Mouse (Mus musculus): Measurements from ENCODE around the gene Gm37240.

Gene Gm37240

DNA sequence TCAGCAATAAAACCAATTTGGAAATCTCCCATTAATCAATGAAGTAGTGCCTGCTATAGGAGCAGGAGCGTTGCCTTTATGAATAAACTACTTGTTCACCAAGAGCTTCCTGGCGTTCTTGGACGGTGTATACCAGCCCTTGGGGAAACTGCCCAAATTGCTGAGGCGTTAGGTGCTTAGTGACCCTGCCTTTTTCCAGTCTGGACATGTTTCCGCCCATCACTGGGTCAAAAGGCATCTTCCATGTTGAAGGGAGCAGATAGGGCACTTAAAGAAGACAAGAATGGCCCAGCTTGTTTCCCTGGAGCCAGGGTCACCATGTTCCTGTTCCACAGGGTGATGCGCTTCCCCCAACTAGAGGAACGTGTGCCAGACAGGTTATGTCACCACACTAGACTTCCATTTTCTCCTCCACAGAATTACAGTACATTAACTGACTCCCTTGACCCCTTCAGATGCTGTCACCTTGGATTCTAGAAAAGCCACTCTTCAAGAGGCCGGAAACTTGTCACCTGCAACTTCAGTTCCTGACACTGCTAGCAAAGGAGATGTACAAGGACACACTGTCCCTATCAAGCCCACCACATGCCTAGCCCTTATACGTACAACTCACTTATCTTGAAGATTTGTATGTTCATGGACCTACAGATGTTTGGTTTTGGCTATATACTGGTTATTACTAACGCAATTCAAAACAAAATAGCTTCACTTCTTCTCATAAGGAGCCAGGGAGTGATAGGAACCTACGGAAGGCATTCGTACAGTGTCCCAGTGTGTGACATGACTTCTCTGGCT lies 1412.1 kb downstream of the Gm37240 start:
- no peak for DNase-seq

DNA sequence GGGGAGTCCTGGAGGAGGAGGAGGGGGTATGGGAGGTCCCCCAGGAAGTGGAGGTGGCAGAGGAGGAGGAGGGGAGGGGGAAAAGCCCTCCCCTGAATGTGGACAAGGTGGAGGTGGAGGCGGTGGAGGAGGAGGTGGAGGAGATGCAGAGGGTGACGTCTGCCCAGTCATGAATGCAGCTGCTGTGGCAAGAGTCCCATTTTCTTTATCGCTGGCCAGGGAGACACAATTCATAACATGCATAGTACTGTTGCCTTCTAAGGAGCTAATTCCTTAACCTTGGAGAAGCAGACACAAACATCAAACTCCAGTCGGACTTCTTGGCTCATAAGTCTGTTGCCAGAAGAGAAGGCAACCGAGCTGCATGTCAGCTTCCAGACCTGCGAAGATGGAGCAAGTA lies 1412.9 kb downstream of the Gm37240 start:
- no peak for DNase-seq

DNA sequence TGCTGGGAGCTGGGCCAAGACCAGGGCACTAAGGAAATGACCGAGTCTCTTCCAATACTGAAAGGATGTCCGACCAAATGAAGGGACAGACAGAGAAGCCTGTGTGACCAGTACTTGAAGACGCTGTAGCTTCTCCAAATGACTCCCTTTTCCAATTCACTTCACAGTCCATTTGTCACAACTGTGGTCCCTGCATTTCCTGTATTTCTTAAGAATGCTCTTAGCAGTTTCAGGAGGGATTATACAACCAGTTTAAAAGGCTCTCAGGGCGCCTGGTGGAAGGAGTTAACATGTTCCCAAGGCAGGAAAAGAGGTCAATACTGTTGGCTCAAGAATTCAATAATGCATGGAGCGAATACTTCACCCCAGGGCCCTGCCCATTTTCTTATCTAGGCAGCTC lies 1414.4 kb downstream of the Gm37240 start:
- DNase-seq = no peak

DNA sequence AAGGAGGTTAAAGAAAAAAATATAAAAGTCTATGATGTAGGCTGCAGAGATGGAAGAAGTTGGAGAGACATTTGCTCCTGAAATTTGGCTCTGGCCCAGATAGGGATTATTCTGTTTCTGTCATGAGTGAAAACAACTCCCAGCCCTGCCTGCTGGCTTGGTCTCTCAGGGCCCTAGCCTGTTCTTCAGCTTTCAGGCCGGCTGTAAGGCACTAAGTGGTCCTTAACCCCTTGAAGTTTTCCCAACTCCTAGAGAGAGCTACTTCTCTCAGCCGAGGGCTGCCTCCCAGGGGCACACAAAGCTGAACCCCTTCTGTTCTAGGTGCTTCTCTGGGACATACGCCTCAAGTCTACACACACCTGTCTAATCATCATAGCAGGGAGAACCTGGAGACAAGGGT lies 1414.8 kb downstream of the Gm37240 start:
- DNase-seq = no peak

DNA sequence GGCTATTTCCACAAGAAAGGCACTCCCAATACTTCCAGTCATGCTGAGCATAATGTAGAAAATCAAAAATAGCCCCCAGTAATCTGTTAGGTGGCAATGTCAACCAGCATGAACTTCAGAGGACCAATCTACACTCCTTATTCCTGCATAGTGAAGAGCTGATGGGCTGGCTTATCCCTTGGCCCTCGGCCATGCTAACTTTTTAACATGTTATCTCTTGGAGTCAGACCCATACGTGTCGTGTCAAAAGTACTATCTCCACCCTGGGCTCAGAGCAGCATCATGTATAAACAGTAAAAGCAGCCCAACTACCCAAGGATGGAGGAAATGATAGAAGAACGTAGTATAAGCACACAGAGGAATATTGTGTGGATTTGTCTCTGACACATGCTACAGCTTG lies 1416.2 kb downstream of the Gm37240 start:
- no peak for DNase-seq

DNA sequence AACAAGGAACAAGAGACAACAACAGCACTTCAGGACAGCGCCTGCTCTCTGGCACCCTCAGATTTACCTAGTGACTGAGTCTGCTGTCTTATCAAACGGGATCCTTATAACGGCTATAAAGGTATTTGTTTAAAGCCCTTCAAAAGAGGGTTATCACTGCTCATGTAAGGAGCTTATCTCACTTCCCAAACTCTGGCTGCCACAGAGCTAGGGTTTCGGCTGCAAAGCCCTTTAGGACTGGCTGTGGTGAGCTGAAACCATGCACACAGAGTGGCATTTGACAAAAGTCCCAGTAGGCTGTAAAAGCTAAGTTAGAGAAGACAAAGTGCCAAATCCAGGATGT lies 1419.2 kb downstream of the Gm37240 start:
- no peak for DNase-seq

DNA sequence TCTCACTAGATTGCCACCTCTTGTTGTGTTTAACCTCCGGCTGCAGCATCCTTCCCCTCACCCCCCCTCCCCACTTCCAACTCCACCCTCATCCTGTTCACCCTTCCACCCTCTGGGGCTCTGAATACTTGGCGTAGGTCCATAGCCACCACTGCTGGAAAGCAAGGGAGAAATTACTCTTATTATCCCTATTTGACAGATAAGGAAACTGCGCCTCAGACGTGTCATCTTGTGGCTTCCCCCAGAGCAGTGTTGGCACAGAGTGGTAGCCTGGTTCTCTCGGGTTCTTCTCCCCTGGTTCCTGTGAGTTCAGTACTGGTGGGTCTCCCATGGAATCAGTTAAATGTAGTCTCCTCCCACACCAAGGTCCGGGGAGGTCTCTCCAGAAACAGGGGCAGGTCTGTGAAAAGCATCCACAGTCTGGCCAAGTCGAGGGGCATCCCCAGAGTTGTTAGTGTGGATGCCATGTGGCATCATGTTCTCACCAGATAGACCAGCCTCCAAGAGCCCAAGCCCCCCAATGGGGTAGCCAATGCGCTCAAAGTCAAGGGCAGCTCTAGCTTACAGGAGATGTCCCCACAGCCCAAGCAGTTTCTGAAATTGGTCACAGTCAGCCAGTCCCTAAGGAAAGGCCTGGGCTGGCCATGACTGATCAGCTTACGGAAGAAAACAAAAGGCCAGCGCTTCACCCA lies 1419.8 kb downstream of the Gm37240 start:
- no peak for DNase-seq

DNA sequence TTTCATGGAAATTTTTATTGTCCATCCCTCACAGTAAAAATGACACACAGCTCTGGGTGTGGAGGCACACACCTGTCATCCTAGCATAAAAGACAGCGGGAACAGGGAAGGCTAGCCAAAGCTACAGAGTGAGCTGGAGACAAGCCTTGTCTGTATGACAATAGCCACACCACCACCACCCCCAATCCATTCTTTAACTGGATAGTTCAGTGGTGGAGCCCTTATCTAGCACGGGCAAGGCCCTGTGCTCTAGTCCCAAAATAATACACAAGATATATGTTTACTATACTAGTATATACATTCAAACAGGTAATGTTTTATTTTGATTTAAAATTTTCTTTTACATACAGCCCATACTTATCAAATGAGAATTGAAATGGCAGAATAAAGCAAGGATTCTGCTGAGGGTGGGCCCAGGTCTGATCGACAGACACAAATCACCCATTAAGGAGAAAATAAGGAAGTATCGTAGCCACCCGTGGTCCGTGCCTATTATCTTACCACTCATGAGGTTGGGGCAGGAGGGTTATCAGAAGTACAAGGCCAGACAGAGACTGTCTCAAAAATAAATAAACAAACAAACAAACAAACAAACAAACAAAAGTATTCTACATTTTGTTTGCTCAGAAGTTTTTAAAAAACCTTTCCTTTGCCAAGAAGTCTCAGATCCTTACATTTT lies 1421.4 kb downstream of the Gm37240 start:
- no peak for DNase-seq

DNA sequence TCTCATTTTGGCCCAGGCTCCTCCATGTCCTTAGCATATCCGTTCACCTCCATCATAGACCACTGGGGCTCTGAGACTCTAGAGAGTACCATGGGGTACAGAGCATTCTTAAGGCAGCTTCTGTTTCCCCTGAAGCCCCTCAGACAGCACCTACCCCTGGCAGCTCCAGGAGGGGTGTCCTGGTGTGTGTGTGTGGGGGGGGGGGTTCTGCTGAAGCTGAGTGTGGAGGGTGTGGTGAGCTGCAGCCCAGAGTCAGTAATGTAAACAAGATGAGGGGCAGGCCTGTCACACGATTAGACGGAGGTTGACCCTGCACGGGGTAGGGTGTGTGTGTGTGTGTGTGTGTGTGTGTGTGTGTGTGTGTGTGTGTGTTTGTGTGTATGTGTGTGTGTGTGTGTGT lies 1425.6 kb downstream of the Gm37240 start:
- DNase-seq = no peak

DNA sequence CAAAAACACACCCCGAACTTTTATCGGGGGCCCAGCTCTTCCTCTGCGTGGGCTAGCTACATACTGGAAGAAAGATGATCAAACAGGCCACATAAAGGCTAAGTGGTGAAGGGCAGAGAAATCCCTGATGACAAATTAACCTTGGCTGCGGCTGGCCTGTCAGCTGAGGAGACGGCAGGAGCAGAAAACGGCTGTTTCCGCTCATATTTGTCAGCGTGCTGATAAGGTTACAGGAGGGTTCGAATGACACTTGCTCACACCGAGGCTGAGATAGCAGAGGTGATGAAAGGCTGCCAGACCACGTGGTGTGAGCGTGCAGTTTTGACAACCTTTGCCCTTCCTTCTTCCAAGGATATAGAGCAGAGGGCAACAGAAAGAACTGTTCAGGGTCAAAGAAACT lies 1426.4 kb downstream of the Gm37240 start:
- no peak for DNase-seq

DNA sequence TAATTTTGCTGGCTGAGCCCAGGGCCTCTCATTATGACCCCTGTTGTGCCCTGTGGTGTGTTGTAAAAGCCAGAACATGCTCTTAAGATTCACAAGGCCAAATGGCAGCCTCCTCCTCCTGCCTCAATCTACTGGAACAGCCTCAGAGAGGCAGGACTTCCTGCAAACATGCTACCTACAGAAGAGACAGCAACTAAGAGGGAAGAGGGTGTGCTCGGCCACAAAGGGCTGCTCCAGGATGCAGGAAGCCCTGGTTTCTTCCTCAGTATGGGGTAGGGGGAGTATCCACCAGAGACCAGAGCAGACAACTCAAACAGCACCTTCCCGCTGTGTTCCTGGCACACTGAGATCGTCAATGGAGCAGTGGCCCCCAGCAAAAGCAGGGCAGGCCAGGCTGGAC lies 1426.8 kb downstream of the Gm37240 start:
- no peak for DNase-seq

DNA sequence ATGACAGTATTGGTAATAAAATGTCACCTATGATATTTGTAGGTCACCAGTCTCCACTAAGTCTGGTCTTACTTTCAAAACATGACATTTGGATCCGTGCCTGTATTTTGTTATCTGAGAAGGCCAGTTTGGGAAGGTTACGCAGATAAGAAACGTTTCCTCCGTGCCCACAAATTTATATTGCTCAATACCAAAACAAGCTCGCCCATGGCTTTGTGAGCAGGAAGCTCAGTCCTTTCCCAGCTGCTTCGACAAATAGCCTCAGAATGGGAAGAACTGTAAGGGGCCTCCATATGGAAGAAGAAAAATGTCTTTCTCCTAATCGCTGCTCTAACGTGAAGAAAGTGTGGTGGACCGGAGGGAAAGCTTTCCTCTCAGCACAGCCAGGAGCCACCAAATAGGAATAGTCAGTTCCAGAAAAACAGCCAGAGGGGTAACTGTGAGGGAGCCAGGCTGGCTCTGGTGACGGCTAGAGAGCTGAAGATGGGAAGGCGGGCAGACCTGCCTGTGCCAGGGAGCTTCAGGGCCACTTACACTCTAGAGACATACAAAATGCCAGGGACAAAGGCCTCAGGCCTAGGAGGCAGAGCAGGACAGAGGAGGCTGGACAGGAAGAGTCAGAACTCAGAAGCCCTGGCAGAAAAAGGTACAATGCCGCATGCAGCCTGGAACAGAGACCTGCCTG lies 1431.4 kb downstream of the Gm37240 start:
- no peak for DNase-seq

DNA sequence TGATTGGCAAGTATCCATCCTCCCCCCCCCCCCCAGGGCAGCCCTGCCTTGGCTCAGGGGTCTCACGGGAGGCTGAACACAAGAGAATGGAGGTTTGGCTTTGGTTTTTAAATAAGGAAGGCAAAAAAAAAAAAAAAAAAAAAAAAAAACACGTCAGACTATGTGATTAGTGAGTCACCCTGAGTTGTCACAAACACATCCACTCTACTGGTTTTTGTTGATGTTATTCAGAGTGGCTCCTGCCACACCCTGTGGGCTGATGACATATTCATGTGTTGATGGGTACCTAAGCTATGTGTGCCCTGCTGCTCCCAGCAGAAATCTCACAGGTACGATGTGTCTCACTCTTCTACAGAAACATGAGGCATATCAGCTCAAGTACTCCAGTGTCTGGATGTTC lies 1436.7 kb downstream of the Gm37240 start:
- no peak for DNase-seq

DNA sequence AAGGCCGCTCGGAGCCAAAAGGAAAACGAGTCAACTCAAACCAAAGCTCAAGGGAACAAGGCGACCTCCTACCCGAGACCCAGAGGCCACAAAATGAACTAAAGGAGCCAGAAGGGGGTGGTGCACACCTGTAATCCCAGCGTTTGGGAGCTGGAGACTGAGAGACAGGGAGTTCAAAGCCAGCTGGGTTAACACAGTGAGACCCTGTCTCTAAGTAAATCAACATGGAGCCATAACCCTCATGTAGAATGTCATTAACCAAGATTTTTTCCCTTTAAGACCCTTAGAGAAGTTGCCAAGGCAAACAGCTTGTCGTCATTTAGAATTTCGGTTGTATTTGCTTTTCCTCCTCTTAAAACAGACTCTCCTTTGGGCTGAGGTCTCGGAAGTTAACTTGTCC lies 1438.3 kb downstream of the Gm37240 start:
- DNase-seq = no peak

DNA sequence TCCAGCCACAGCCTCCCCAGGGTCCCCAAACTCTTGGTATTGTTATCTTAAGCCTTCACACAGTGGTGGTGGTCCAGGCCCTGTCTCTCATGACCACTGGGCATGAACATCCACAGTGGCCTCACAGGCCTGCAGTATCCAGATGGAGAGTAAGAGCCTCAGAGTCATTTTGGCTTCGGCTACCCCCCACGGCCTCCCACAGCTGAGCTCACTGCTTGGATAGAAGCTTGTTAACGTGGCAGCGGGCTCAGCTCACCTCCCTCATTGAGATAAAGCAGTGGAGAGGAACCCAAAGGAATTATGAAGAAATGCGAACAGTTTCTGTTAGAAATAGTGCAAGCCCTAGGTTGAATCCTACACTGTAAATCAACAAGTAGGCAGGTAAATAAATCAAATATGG lies 1439.5 kb downstream of the Gm37240 start:
- DNase-seq = no peak

Data from cerebellum, adult 8-10 months (tissue).